Mouse (Mus musculus) erythroid progenitor cell, adult 5-6 weeks (primary cell): ENCODE data around the gene Lyzl6. TPM values are rescaled to one million over a fixed set of nuclear protein-coding genes. Genes with fewer than 3 reads are reported as not detected.
"Not testable (repeated sequence)": the region's sequence is repeated elsewhere in the genome, so short reads cannot be mapped to it uniquely, and the experiment has no call there.

Experiments
- ATAC-seq: replicated peaks from 2 replicates; pipeline ENCODE4 v1.8.0; 2016; ENCODE audit warnings: moderate number of reproducible peaks, mild to moderate bottlenecking, moderate TSS enrichment, inconsistent platforms; ENCODE audit not compliant: poor library complexity, low FRiP score, severe bottlenecking
- total RNA-seq, 2 experiments: library from RNA; stranded (forward) in 1 of 2; stranded (reverse) in 1 of 2; fragments of 150-400 nt in 1 of 2; fragments of 186-747, 209-891 nt in 1 of 2; gene quantifications; 2 replicates each; pipeline versions ENCODE4 v1.2.3 to v1.2.4; 2015 to 2017; ENCODE audit warnings: low replicate concordance in 2 of 2

Gene Lyzl6
- total RNA-seq (2015; ENCODE audit: low replicate concordance) (not detected in 2 replicates), total RNA-seq (2017; ENCODE audit: low replicate concordance) (not detected in 2 replicates)

DNA sequence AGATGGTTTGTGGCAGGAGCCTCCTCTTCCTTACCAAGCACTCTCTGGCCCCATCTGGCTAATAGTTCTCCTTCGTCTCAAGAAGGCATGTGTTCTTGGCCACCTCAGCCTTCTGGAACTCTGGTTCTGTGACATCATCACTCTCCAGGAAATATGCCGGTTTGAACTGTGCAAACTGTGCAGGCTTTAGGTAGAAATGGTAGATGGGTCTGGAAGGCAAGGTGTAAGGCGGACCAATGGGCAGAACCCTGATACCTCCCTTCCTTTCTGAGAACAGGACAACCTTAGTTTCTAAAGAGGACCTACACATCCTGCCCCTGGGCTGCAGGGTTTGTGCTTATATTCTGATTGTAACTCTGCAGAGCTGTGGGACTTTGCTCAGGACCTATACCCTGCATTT, at the start of gene Lyzl6:
TSS of gene Lyzl6 (minus strand) at position 101 of the 400 bp plus-strand sequence.
- no peak for ATAC-seq

DNA sequence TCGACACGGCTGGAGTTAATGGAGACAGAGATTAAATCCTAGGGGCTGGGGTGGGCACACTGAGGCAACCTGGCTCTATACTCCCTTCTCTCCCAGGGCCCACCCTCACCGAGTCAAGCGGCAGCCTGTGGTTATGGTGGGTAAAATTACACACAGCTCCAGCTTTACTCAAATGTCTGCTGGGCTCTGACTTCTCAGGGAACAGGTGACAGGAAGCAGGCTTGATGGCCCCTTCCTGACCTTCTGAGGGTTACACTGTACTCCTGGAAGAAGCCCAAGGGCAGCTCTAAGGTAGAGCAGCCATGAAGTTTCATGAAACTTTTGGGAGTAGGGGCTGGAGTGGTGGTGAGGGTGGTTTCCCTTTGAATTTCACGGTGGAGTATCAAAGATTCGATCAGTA, 48.0 kb upstream of the Lyzl6 start:
- no peak for ATAC-seq

DNA sequence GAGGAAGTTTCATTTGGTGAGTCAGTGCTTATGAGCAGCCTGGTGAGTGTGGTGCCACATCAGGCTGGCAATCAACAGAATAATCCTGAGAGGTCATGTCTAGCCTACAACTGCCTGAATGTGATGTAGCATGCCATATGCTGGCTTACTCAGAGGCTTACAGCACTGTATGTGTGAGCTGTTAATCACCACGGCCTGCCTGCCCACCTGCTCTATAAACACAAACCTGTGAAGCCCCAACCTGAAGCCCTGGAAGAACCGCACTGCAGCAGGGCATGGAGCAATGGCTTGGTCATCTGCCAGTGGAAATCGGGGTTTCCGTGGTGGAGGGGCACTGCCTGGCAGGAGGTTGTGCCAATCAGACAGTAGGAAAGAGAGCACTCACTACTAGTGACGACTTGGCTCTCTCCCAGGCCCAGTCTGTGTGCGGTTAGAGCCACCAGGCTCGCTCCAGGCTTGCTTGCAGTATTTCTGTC, 46.6 kb upstream of the Lyzl6 start:
- no peak for ATAC-seq

DNA sequence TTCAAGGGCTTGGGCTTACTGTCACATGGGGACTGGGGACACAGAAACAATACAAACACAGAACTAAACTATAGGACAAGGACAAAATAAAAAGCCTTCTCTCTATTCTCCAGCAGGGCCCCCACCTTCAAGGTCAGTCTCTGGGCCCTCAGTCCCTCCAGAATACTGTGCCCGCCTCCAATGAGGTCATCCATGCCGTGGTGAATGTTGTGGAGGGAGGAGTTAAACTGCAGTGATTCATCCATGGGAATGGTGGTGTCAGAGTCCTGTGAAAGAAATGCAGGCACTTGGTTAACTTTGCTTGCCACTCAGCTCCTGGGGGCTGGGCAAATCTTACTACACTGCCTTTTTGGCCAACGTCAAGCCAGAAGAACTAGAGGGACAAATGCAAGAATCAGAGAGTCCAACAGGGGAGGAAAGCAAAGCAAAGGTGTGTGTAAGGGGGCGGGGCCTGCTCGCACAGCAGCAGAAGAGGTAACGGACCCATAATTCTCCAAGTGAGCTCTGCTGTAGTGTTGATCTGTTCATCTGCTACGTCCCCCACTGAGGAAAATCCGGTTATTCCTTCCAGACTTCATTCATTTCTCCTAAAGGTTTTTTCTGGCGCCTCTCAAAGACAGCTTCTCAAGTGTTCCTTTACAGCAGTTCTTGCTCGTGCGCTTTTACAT, 45.1 kb upstream of the Lyzl6 start:
- no peak for ATAC-seq

DNA sequence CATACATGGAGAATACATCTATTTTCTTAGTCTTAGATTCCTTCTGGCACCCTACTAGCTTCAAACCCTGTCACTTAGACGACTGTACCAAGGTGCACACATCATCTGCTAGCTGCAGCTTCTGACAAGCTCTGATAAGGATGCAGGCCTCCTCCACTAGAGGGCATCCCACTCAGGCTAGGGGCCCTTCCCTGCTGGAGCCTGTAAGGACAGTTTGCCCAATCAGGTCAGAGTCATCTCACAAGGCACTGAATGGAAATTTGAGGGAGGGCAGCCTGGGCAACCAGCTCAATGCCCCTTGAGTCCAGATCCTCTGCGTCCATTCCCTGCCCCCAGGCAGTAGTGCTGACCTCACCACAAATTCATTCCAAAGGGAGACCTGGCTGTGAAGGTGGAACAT, 38.4 kb upstream of the Lyzl6 start:
- ATAC-seq: not testable (repeated sequence)

DNA sequence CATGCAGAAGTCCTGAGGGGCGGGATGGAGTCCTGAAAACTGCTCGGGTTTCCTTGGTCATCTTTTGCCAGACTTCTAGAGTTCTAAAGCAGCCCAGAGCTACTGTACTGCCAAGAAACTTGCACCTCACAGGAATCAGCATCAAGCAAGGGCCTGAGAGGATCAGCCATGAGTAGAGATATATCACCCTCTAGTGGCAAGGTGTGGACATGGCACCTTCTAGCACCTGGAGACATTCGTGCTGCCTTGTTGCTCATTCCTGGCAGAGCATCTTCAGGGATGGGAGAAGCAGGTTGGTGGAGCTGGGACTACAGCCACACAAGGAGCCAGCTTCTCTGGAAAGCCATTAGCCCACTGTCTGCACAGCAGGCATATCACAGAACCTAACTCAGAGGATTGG, 36.9 kb upstream of the Lyzl6 start:
- ATAC-seq: peak; percentile 65; the same call in 1 of the 2 replicates

DNA sequence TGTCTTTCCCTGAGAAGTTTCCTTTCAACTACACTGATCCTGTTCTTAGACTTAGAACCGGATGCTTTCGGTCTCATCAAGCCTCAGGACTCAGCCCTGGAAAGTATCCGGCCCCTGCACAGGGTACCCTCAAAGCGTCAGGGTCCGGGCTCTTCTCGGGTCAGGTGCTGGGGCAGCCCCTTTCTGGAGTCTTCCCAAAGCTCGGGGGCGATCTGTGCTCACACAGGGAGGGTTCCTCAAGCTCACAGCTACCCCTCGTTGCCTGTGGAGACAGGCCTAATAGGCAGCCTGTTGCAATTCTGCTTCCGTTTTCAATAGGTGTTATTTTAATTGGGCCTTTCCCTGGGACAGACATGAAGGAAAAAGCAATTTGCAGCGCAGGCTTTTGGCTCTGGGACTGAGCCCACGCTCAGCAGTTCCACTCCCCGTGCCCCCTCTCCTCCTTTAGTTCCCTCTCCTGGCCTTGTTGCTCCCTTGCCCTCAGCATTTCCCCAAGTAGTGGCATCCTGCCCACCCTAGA, 28.3 kb upstream of the Lyzl6 start:
- ATAC-seq: no peak

DNA sequence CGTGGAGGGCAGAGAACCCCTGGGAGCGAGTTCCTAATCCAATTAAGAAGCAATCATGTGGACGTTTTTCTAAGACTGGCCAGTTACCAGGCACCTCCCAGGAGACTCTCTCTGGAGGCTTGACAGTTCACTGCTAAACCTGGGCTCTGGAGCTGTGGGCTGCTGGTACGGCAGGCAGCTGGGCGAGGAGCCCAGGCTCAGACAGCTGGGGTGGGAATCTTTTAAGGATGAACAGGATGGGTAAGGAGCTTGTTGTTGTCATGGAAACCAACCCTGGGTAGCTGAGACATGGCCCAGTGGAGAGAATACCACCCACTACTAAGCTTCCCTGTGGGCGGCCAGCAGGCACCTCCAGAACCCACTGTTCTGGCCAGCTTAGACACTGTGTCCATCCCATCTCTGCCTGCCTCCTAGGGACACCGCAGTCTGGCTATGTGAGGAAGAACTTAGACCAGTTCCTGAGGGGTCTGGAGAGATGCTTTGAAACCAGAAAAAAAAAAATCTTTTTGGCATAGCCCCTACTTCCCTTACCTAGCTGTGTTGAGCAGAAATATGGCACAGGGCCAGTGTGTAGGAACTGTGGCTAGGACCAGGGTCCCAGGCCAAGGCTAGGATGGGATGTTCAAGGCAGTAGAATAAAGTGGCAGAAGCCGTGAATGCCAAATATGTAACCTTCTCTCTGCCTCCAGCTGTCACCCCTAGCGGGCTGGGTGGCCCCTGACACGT, 27.7 kb upstream of the Lyzl6 start:
- no peak for ATAC-seq

DNA sequence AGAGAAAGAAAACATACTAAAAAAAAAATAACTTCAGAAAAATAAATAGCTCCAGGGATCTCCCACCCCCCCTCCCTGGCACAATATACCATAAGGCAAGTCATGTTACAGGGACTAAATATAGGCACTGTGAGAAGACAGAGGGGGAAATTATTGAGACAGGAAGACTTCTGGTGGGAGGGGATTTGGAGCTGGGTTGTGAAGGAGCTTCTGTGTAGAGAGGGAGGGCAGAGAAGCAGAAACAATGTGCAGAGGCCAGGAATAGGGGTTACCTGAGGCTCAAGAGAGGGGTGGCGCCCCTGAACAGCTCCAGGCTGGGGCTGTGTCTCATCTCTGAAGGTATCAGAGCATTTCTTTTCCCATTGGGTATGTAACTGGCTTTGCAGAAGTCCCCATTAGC, 27.0 kb upstream of the Lyzl6 start:
- ATAC-seq: no peak

DNA sequence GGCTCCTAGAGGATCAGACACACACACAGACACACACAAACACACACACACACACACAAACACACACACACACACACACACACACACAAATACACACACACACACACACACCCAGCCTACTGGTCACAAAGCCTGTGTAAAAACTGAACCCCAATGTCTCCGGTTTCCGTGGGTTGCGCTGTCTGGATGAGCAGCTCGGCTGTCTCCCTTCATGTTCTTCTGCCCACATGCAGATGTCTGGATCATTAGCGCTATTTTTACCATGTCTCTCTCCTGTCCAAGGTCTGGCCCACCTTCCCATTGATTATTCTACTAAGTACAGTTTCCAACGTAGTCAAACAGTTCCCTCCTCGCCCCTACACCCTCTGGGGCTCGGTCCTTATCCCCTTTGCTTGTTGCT, 24.4 kb upstream of the Lyzl6 start:
- ATAC-seq: no peak

DNA sequence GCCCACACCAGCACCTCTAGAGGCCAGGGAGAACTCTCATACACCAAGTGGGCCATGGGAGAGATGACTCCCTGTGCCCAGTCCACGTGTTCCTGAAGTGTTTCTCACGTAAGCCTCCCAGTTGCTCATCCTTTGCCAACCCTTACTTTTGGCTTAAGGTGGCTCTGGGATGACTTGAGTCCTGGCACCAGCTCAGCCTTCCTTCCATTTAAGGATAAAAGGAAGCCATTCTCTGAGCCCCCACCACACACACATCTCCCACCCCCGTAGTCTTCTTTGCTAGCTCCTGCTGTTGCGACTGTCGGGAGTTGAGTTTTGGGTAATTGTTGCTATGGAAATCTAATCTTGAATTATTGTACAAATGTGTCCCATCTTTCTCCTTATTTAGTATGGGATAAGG, 23.9 kb upstream of the Lyzl6 start:
- no peak for ATAC-seq

DNA sequence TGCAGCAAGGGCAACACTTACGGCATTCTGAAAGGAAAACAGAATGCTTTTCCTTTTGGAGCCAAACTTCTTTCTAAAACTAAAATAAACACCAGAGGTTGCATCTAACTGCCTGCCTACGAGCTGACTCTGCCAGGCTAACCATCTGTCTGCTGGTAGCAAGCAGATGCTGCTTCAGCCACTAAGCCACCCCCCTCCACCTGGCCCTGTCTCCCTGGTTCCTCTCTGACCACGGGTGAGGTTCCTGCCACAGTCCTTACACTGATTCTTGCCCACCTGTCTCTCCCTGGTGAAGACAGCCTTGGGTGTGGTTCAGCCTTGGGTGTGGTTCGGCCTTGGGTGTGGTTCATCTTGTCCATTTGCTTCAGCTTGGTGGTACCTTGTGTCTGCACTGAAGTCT, 23.2 kb upstream of the Lyzl6 start:
- ATAC-seq: no peak

DNA sequence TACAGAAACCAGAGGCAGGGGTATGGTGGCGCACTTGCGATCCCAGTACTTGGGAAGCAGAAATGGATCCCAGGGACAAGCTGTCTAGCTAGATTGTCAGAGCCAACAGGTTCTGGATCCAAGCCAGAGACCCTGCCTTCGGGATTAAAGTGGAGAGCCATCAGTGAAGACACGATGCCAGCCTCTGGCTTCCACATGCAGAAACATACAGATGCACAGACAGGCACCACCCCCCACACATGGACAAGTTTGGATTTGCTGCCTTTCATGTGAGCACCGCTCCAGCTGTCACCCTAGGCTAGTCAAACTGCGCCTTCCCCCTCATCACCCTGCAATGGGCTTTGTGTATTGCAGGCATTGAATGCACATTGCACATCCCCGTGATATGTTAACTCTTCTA, 19.5 kb upstream of the Lyzl6 start:
- ATAC-seq: no peak

DNA sequence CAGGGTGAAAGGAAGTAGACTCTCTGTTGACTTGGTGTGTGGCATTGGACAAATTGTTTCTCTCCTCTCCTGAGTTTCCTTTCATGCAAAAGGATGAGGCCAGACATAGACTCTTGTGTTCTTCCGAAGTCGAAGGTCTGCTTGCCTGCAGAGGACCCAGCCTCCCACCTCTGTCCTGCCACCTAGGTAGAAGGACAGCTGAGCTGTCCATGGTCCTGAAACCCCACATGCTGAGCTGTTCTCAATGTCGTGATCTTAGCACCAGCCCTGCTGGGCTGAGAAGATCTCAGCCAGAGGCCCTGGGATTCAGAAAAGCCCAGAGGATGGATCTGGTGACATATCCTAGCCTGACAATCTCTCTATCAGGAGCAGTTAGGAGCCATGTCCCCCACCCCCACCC, 17.8 kb upstream of the Lyzl6 start:
- no peak for ATAC-seq

DNA sequence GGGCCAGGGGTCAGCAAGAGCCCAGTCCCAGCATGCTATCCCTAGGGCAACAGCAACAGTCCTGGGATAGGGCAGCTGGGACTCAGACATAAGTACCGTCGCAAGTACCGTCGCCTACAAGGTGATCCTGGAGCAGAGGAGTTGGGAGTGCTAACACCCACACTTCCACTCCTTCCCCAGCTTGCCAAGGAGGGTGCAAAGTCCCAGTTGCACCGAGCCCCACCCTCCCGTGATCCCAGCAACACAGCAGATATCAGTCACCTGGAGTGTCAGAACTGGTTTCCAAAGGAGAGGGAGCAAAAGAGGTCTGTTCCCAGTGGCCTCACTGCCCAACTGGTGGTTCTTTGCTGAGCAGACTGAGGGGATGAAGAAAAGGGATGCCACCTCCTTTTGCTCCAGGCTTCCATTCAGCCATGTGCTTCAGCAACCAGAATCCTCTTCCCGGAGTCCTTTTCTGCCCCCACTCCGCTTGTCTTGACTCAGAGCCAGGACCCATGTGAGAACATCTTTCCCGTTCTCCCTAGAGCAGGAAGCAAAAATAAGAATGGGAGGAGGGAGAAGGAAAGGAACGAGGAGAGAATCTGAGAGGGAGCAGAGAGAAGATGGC, 14.8 kb upstream of the Lyzl6 start:
- no peak for ATAC-seq

DNA sequence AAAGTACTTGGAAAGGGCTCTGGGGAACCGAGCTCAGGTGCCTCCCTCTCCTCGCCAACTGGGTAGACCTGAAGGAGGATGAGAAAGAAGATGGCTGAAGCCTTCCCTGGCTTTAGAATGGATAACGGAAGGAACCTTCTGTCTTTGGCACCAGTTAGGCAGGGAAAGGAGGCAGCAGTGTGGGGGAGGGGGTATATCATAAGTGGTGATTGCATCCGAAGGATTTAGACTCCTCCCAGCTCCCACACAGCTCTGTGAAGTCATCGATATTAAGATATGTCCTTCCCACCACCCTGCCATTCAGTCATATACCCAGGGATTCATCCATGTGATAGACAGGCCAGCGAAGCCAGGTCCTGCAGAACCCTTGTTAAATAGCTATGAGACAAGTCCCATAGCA, 12.7 kb upstream of the Lyzl6 start:
- ATAC-seq: no peak

DNA sequence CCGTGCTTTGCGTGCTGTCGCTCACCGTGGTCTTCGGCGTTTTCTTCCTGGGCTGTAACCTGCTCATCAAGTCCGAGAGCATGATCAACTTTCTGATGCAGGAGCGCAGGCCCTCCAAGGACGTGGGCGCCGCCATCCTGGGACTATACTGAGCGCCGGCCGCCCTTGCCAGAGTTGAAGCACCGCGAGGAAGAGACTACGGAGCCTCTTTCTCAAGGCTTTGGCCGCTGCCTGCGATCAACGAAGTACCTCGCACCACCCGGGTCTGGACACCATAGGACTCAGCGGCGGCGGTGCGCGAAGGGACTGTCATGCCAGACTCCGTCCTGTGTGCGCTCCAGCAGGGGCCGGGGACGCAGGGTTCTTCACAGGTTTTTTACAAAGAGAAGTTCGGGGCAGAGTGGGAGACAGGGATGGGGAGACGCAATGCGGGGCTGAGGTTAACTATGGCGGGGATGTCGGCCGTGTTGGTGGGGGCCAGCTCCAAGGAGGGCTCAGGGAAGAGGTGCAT, 11.3 kb upstream of the Lyzl6 start:
- no peak for ATAC-seq

DNA sequence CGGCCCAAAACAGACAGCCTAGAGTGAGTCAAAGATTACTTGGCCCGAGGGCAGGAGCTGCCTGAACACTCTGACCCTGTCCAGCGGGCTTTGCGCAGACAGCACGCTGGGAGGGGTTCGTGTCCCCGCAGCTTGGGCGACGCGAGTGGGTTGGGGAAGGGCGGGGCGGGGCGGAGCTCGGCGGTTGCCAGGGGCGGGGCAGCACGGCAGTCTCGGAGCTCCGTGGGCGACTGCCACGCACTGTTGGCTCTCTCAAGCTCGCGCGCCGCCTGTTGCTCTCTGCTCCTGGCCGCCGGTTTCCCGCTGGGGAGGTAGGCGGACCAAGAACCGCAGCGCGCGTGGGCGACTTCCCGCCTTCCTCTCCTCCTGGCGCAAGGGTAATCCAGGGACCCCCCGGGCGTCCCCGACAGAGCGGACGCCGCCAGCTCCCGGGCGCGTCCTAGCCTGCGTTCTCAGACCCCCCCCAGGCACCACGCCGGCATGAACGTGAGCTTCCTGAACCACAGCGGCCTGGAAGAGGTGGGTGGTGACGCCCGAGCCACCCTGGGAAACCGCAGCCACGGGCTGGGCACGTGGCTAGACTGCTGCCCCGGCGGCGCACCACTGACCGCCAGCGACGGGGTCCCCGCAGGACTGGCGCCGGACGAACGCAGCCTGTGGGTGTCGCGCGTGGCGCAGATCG, 10.8 kb upstream of the Lyzl6 start, which contains the start of gene Rprml:
TSS of gene Rprml (plus strand) at position 270 of the 682 bp plus-strand sequence.
- no peak for ATAC-seq

DNA sequence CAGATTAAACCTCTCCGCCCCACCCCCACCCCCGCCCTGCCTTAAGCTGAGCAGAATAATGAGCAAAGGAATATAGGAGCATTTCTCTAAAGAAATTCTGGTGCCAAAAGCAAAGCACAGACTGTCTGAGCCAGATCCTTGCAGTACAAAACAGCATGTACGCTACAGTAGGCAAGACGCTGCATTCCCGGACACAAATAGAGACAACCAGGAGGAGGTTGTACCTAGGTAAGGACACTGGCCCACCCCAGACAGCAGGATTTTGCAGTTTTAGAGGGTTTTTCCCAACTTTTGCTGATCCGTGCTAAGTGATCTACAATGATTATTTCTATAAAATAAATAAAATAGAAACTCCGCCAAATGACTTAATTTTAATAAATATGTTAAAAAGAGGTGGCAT, 10.0 kb upstream of the Lyzl6 start:
- ATAC-seq: no peak
